Mouse (Mus musculus) G1E (cell line): ENCODE data around the gene Thap11.

Source experiments
- CTCF ChIP-seq: IDR thresholded peaks from 2 replicates; pipeline ENCODE4 v1.5.1; 2012; ENCODE audit warnings: low read depth, low read length, inconsistent platforms, mixed read lengths
- GATA1 ChIP-seq: IDR thresholded peaks from 2 replicates; pipeline ENCODE4 v1.6.1; 2012; ENCODE audit warnings: borderline replicate concordance, low read length, inconsistent platforms, mixed read lengths
- GATA2 ChIP-seq: IDR thresholded peaks from 2 replicates; pipeline ENCODE4 v1.6.1; 2012; ENCODE audit warnings: low read depth, low read length, inconsistent platforms, borderline replicate concordance
- POLR2AphosphoS5 ChIP-seq: IDR thresholded peaks from 2 replicates; pipeline ENCODE4 v1.6.1; 2012; ENCODE audit warnings: low read depth, low read length, inconsistent platforms; ENCODE audit not compliant: insufficient replicate concordance
- TAL1 ChIP-seq: conservative IDR thresholded peaks from 2 replicates; pipeline ENCODE4 v1.6.1; 2012; ENCODE audit warnings: low read depth, low read length, inconsistent platforms, mixed read lengths

DNA sequence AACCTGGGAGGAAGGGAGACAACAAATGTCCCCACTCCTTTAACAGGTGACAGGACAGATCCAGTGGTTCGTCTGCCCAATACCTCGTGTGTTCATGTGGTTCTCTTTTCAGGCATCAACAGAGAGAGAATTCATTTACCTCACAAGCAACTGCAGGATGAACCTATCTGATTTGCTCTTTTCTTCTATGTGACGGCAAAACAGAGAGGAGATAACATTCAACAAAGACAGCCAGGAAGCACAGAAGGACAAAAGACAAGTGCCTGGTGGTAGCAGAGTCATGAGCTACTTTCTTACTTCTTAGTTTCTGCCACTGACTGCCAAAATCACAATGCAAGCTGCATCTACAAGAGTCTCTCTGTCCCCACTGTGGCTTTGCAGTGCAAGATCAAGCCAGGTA, 43.4 kb upstream of the Thap11 start:
- no peak for TF ChIP-seq CTCF
- TF ChIP-seq GATA2 = no peak
- TF ChIP-seq GATA1 = no peak
- no peak for TF ChIP-seq POLR2AphosphoS5
- TF ChIP-seq TAL1 = no peak
